Mouse (Mus musculus) frontal cortex, adult 2 months (tissue): ENCODE measurements around the gene Nxpe4. TPM values are rescaled to one million over a fixed set of nuclear protein-coding genes. Genes with fewer than 3 reads are reported as not detected.
"Not testable (repeated sequence)": the region's sequence is repeated elsewhere in the genome, so short reads cannot be mapped to it uniquely, and the experiment has no call there.

ENCODE experiments used
- DNase-seq, 2 experiments: peaks; one replicate each; pipeline ENCODE4 v3.0.0; 2022; ENCODE audit warnings: low spot score in 1 of 2; ENCODE audit errors: extremely low spot score in 1 of 2
- polyA plus RNA-seq: library from polyadenylated mRNA; depleted of rRNA; stranded (reverse); fragments of >200 nt; gene quantifications from 2 replicates; pipeline ENCODE4 v1.2.3, GENCODE M21; 2012

The Nxpe4 gene
- polyA plus RNA-seq, 1 experiment = 12.8 TPM

GRCm38 (mm10) chr9:48239461-48239860 lies 77.6 kb downstream of the Nxpe4 start:
- no peak for DNase-seq

GRCm38 (mm10) chr9:48240431-48240830 lies 78.6 kb downstream of the Nxpe4 start:
- no peak for DNase-seq

GRCm38 (mm10) chr9:48241791-48242190 lies 80.0 kb downstream of the Nxpe4 start:
- DNase-seq = no peak

- no peak for DNase-seq
Measured at GRCm38 (mm10) chr9:48242756-48243155, 80.9 kb downstream of the Nxpe4 start.

GRCm38 (mm10) chr9:48244175-48244574 lies 82.4 kb downstream of the Nxpe4 start:
- DNase-seq = no peak

GRCm38 (mm10) chr9:48245525-48245924 lies 83.7 kb downstream of the Nxpe4 start:
- no peak for DNase-seq

- DNase-seq = no peak
Measured at GRCm38 (mm10) chr9:48247276-48247675, 85.5 kb downstream of the Nxpe4 start.

- no peak for DNase-seq
Measured at GRCm38 (mm10) chr9:48252236-48252635, 90.4 kb downstream of the Nxpe4 start.

GRCm38 (mm10) chr9:48257001-48257400 lies 95.2 kb downstream of the Nxpe4 start:
- DNase-seq = no peak

GRCm38 (mm10) chr9:48257741-48258423 lies 96.1 kb downstream of the Nxpe4 start:
- peak; percentile 14 to 87 for DNase-seq

- DNase-seq = no peak
Measured at GRCm38 (mm10) chr9:48264616-48265015, 102.8 kb downstream of the Nxpe4 start.

GRCm38 (mm10) chr9:48265491-48265890 lies 103.7 kb downstream of the Nxpe4 start:
- DNase-seq = no peak

GRCm38 (mm10) chr9:48266286-48267027 lies 104.6 kb downstream of the Nxpe4 start:
- peak; percentile 37 to 85 for DNase-seq

GRCm38 (mm10) chr9:48267028-48267441 lies 105.2 kb downstream of the Nxpe4 start:
- peak in 1 of 2 experiments; percentile 35 for DNase-seq

GRCm38 (mm10) chr9:48267960-48268359 lies 106.1 kb downstream of the Nxpe4 start:
- no peak for DNase-seq

GRCm38 (mm10) chr9:48276831-48277230 lies 115.0 kb downstream of the Nxpe4 start:
- DNase-seq = no peak

- DNase-seq = no peak
Measured at GRCm38 (mm10) chr9:48284221-48284620, 122.4 kb downstream of the Nxpe4 start.

GRCm38 (mm10) chr9:48290281-48290680 lies 128.5 kb downstream of the Nxpe4 start:
- DNase-seq = no peak

GRCm38 (mm10) chr9:48294754-48295153 lies 132.9 kb downstream of the Nxpe4 start:
- peak in 1 of 2 experiments; percentile 2 for DNase-seq

- no peak for DNase-seq
Measured at GRCm38 (mm10) chr9:48298983-48299382, 137.2 kb downstream of the Nxpe4 start.

- DNase-seq = not testable (repeated sequence)
Measured at GRCm38 (mm10) chr9:48303564-48303963, 141.7 kb downstream of the Nxpe4 start.

- no peak for DNase-seq
Measured at GRCm38 (mm10) chr9:48311241-48311640, 149.4 kb downstream of the Nxpe4 start.
